Mouse (Mus musculus): ENCODE results near the gene Cdk2ap1.

DNA sequence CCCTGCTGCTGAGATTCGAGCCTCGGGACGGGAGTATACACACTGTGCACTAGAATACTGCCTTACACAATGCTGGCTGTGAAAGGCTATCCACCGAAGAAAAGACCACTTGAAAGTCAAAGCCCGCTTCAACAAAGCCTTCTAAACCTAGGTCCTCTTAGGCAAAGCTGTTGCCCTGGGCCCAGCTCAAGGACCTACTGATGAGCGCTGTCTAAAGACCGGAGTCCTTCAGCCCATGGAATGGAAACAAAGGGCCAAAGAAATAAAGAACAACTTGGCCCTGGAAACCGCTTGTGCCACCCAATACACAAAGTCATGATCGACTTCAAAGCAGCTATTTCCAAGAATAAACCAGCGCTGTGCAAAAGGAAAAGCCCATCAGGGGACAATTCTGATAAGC, 53.7 kb downstream of the Cdk2ap1 start:
- TF ChIP-seq POLR2A (IDR thresholded peaks at IDR 0.05; ENCODE audit: borderline replicate concordance, extremely low read depth, insufficient read depth, insufficient read length, poor library complexity, severe bottlenecking): no peak
- TF ChIP-seq CTCF (IDR thresholded peaks at IDR 0.05; ENCODE audit: borderline replicate concordance, extremely low read depth, insufficient read depth, insufficient read length): no peak
